Mouse (Mus musculus) R1 (cell line): ENCODE results near the gene Shc2.

Source experiments
- DNase-seq: peaks from one replicate; pipeline ENCODE4 v3.0.0-alpha.2; 2018; ENCODE audit warnings: low read depth, low spot score

Gene Shc2

GRCm38 (mm10) chr10:79615860-79616259 lies 21.9 kb downstream of the Shc2 start:
- peak; percentile 44 for DNase-seq

GRCm38 (mm10) chr10:79614305-79614643 lies 23.4 kb downstream of the Shc2 start:
- DNase-seq = no peak

GRCm38 (mm10) chr10:79613578-79614304 lies 24.0 kb downstream of the Shc2 start, which contains the start of gene C2cd4c:
TSS of gene C2cd4c (minus strand) at chr10:79614025.
- peak; percentile 97 for DNase-seq

GRCm38 (mm10) chr10:79612192-79613135 lies 25.3 kb downstream of the Shc2 start:
- DNase-seq = no peak

- DNase-seq = peak; percentile 21
Measured at GRCm38 (mm10) chr10:79611296-79611695, 26.4 kb downstream of the Shc2 start.

GRCm38 (mm10) chr10:79609276-79609675 lies 28.4 kb downstream of the Shc2 start:
- no peak for DNase-seq

- no peak for DNase-seq
Measured at GRCm38 (mm10) chr10:79607892-79608291, 29.8 kb downstream of the Shc2 start.

GRCm38 (mm10) chr10:79606537-79606936 lies 31.2 kb downstream of the Shc2 start:
- DNase-seq = no peak

- DNase-seq = no peak
Measured at GRCm38 (mm10) chr10:79597936-79598230, 39.8 kb downstream of the Shc2 start.

- no peak for DNase-seq
Measured at GRCm38 (mm10) chr10:79597051-79597935, 40.4 kb downstream of the Shc2 start.

GRCm38 (mm10) chr10:79595590-79595929 lies 42.2 kb downstream of the Shc2 start:
- no peak for DNase-seq

- DNase-seq = peak; percentile 79
Measured at GRCm38 (mm10) chr10:79594872-79595589, 42.7 kb downstream of the Shc2 start.

- DNase-seq = no peak
Measured at GRCm38 (mm10) chr10:79594111-79594510, 43.6 kb downstream of the Shc2 start.

- DNase-seq = no peak
Measured at GRCm38 (mm10) chr10:79590702-79591101, 47.0 kb downstream of the Shc2 start.

GRCm38 (mm10) chr10:79587752-79588126 lies 50.0 kb downstream of the Shc2 start:
- DNase-seq = no peak

GRCm38 (mm10) chr10:79587061-79587751 lies 50.5 kb downstream of the Shc2 start, which contains the start of gene Theg:
TSS of gene Theg (minus strand) at chr10:79587331.
- DNase-seq = no peak

- no peak for DNase-seq
Measured at GRCm38 (mm10) chr10:79586243-79586642, 51.5 kb downstream of the Shc2 start.

- DNase-seq = no peak
Measured at GRCm38 (mm10) chr10:79585723-79586122, 52.0 kb downstream of the Shc2 start.

GRCm38 (mm10) chr10:79585136-79585535 lies 52.6 kb downstream of the Shc2 start:
- DNase-seq = no peak

- no peak for DNase-seq
Measured at GRCm38 (mm10) chr10:79584426-79584825, 53.3 kb downstream of the Shc2 start.

GRCm38 (mm10) chr10:79584021-79584420 lies 53.7 kb downstream of the Shc2 start:
- no peak for DNase-seq
